Comparison of ENCODE assay signal across 8 mouse cellular contexts in the genomic region with DNA sequence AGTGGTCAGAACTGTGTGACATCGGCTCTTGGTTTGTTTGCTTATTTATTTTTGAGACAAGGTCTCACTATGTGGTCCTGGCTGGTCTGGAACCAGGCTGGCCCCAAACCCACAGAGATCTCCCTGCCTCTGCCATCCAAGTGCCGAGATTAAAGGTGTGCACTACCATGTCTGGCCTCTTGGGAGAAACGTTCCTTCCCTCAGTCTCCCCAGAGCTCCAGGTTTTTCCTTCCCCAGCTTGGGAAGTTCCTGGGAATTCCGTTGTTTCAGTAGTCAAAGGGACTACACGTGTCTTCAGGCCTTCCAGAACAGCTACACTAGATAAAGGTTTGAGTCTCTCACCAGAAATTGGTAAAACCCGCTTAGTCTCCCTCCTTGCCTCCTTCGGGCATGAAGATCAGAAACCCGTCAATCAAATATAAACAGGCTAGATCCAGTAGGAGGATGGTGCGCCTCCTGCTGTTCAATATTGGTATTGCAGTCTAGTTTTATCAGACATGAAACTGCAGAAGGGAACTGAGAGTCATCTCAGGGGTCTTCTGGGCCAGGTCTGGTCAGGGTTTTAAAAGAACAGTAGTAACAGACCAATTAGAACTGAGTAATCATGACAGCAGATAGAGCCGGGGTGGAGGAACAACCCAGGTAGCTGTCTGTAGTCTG. TPM values are rescaled to one million over a fixed set of nuclear protein-coding genes. Genes with fewer than 3 reads are reported as not detected.
DNase-seq lines count a peak whose midpoint lies in the region; ATAC-seq lines count a peak whose summit lies in the region.

No protein-coding gene starts in this region.

- H3K27ac ChIP-seq in forebrain, embryonic 14.5 days (ENCODE audit: low read depth, low read length): no peak overlapping the region
- H3K27ac ChIP-seq in forebrain, embryonic 11.5 days (ENCODE audit: low read depth, low read length): no peak overlapping the region
- H3K27ac ChIP-seq in midbrain, embryonic 11.5 days (ENCODE audit: low read depth, low read length): no peak overlapping the region
- no peak overlapping the region for H3K27ac ChIP-seq in midbrain, embryonic 15.5 days

- DNase-seq in forebrain, embryonic 14.5 days (ENCODE audit: low spot score): peak; percentile 62
- no peak for DNase-seq in forebrain, embryonic 11.5 days (ENCODE audit: low spot score)
- peak; percentile 92 for DNase-seq in midbrain, embryonic 11.5 days (ENCODE audit: low spot score, missing footprints)
- peak; percentile 42 for DNase-seq in c-Kit-negative CD71-positive TER-119-positive erythroid progenitor cells, embryonic 14.5 days (ENCODE audit: low read depth, low spot score)
- peak; percentile 43 for DNase-seq in left cerebral cortex, postnatal 4 days
- peak; percentile 83 for DNase-seq in retina, embryonic 14.5 days (ENCODE audit: low spot score)
- no peak for DNase-seq in cerebellum, adult 11-12 months

- H3K9ac ChIP-seq in forebrain, embryonic 14.5 days (ENCODE audit: low read length): no peak overlapping the region
- no peak overlapping the region for H3K9ac ChIP-seq in forebrain, embryonic 11.5 days (ENCODE audit: low read length)
- H3K9ac ChIP-seq in midbrain, embryonic 11.5 days (ENCODE audit: low read length): no peak overlapping the region
- no peak overlapping the region for H3K9ac ChIP-seq in midbrain, embryonic 15.5 days

- 52% methylated on average over 10 of the region's 10 CpGs for WGBS in forebrain, embryonic 14.5 days
- 49% methylated on average over 10 of the region's 10 CpGs for WGBS in forebrain, embryonic 11.5 days
- 50% methylated on average over 10 of the region's 10 CpGs for WGBS in midbrain, embryonic 11.5 days
- 45% methylated on average over 10 of the region's 10 CpGs for whole genome bisulfite sequencing in midbrain, embryonic 15.5 days

- H3K4me3 ChIP-seq in forebrain, embryonic 14.5 days (ENCODE audit: low read depth, low read length): no peak overlapping the region
- no peak overlapping the region for H3K4me3 ChIP-seq in forebrain, embryonic 11.5 days (ENCODE audit: low read depth, low read length)
- no peak overlapping the region for H3K4me3 ChIP-seq in midbrain, embryonic 11.5 days (ENCODE audit: low read depth, low read length)
- H3K4me3 ChIP-seq in midbrain, embryonic 15.5 days: no peak overlapping the region

- no peaks in the 10 kb centered on the region for H3K36me3 ChIP-seq in forebrain, embryonic 14.5 days (ENCODE audit: control insufficient read depth, insufficient read depth, low read length)
- H3K36me3 ChIP-seq in forebrain, embryonic 11.5 days (ENCODE audit: control insufficient read depth, insufficient read depth, low read length): no peaks in the 10 kb centered on the region
- no peaks in the 10 kb centered on the region for H3K36me3 ChIP-seq in midbrain, embryonic 11.5 days (ENCODE audit: control insufficient read depth, insufficient read depth, low read length)
- H3K36me3 ChIP-seq in midbrain, embryonic 15.5 days (replicated peaks): no peaks in the 10 kb centered on the region

- H3K9me3 ChIP-seq in forebrain, embryonic 14.5 days (replicated peaks; ENCODE audit: control insufficient read depth, low read length): no peaks in the 10 kb centered on the region
- H3K9me3 ChIP-seq in forebrain, embryonic 11.5 days (ENCODE audit: control insufficient read depth, low read length): no peaks in the 10 kb centered on the region
- H3K9me3 ChIP-seq in midbrain, embryonic 11.5 days (ENCODE audit: control insufficient read depth, low read length): no peaks in the 10 kb centered on the region; the same call in 1 of the 2 replicates
- H3K9me3 ChIP-seq in midbrain, embryonic 15.5 days: no peaks in the 10 kb centered on the region

- intact Hi-C loops in left cerebral cortex, postnatal 4 days (cut with DNase I): no loop called here

- peaks cover 36% of the 10 kb centered on the region for H3K27me3 ChIP-seq in forebrain, embryonic 14.5 days (replicated peaks; ENCODE audit: control insufficient read depth, insufficient read depth, low read length)
- peaks cover 36% of the 10 kb centered on the region for H3K27me3 ChIP-seq in forebrain, embryonic 11.5 days (ENCODE audit: control insufficient read depth, insufficient read depth, low read length)
- peaks cover 36% of the 10 kb centered on the region for H3K27me3 ChIP-seq in midbrain, embryonic 11.5 days (ENCODE audit: control insufficient read depth, insufficient read depth, low read length)
- H3K27me3 ChIP-seq in midbrain, embryonic 15.5 days (replicated peaks): peaks cover 38% of the 10 kb centered on the region

- peaks cover 8% of the 10 kb centered on the region; the same call in 1 of the 2 replicates for H3K4me1 ChIP-seq in forebrain, embryonic 14.5 days (ENCODE audit: control insufficient read depth, insufficient read depth, low read length)
- peaks cover 8% of the 10 kb centered on the region for H3K4me1 ChIP-seq in forebrain, embryonic 11.5 days (replicated peaks; ENCODE audit: control insufficient read depth, insufficient read depth, low read length)
- H3K4me1 ChIP-seq in midbrain, embryonic 11.5 days (ENCODE audit: control insufficient read depth, insufficient read depth, low read length): peaks cover 14% of the 10 kb centered on the region
- peaks cover 22% of the 10 kb centered on the region for H3K4me1 ChIP-seq in midbrain, embryonic 15.5 days

- no peak for ATAC-seq in forebrain, embryonic 14.5 days
- no peak for ATAC-seq in forebrain, embryonic 11.5 days (replicated peaks; ENCODE audit: low FRiP score)
- no peak for ATAC-seq in midbrain, embryonic 11.5 days (ENCODE audit: low FRiP score)
- no peak for ATAC-seq in midbrain, embryonic 15.5 days (replicated peaks)

- no peak overlapping the region for H3K4me2 ChIP-seq in forebrain, embryonic 14.5 days (ENCODE audit: low read length)
- H3K4me2 ChIP-seq in forebrain, embryonic 11.5 days (ENCODE audit: low read depth, low read length, severe bottlenecking): no peak overlapping the region
- no peak overlapping the region for H3K4me2 ChIP-seq in midbrain, embryonic 11.5 days
- H3K4me2 ChIP-seq in midbrain, embryonic 15.5 days: no peak overlapping the region

RNA-seq across cellular contexts. Expression of a gene that starts 2.5 kb away (rescaled TPM):
- 6.3 and 6.9 TPM in 2 replicates for polyA plus RNA-seq in forebrain, embryonic 14.5 days (2014; fragmentation: Nextera tagmentation; extraction: Ambion mirVana)
- polyA plus RNA-seq in forebrain, embryonic 11.5 days (2014; fragmentation: Nextera tagmentation; extraction: Ambion mirVana): 3.3 and 6.8 TPM in 2 replicates
- 9.6 and 10.3 TPM in 2 replicates for polyA plus RNA-seq in midbrain, embryonic 11.5 days (2014; fragmentation: Nextera tagmentation; extraction: Ambion mirVana)
- 7.6 and 9.4 TPM in 2 replicates for polyA plus RNA-seq in midbrain, embryonic 15.5 days (2015; fragmentation: Nextera tagmentation; extraction: Ambion mirVana)
- 10 to 100 TPM; 14.7 to 18.2 TPM for total RNA-seq in left cerebral cortex, postnatal 4 days (2021)

Comparison
In these comparisons a context has a peak if more than half of its experiments do, and no peak if none do; other contexts are left out.
1. DNase-seq: peak in forebrain, embryonic 14.5 days (single experiment), midbrain, embryonic 11.5 days (single experiment), c-Kit-negative CD71-positive TER-119-positive erythroid progenitor cells, embryonic 14.5 days (single experiment), left cerebral cortex, postnatal 4 days (single experiment) and retina, embryonic 14.5 days (single experiment); none in forebrain, embryonic 11.5 days (single experiment) and cerebellum, adult 11-12 months (single experiment).